Mouse (Mus musculus) B cell, adult 62 days (primary cell): ENCODE results near the gene Cdc123. TPM values are rescaled to one million over a fixed set of nuclear protein-coding genes. Genes with fewer than 3 reads are reported as not detected.

Source experiments
- total RNA-seq: library from RNA; stranded (reverse); gene quantifications from 4 replicates; pipeline ENCODE4 v1.2.4, GENCODE M21; 2023

Gene Cdc123
- 80.0 to 107 TPM (median 88.6 TPM) in 4 replicates for total RNA-seq

GRCm38 (mm10) chr2:5844873-5845631 lies at the start of gene Cdc123, which contains the start of gene Nudt5:
TSS of gene Cdc123 (minus strand) at chr2:5845164.
TSS of gene Nudt5 (plus strand) at chr2:5845019.

DNA sequence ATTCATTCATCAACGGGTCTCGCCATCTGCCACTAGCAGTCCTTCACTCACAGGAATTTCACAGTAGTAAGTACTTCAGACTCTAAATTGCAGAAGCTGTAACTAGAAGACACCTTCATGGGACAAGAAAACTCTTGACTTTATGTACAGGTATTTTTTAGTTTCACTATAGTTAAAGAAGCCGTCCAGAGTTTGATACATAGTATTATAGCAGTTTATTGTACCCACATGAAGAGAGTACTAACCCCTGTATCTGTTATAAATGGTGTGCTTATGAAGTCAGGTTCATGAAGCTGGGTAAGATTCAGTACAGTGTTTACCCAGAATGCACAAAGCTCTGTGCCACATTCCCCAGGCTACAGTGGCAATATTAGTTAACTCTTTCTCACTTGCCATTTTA lies 17.9 kb upstream of the Cdc123 start, which contains the start of gene Gm13199:
Gene Gm13199 (minus strand): TSS at position 101 of the 400 bp plus-strand sequence.

Other genes with a start within 250 kb of the Cdc123 start
- 53.6 to 70.1 TPM (median 55.7 TPM) in 4 replicates for gene Camk1d, start 130.6 kb downstream of the Cdc123 start, total RNA-seq
- 24.5 to 30.3 TPM (median 28.6 TPM) in 4 replicates for gene Nudt5, start 145 bp downstream of the Cdc123 start, total RNA-seq
- gene Gm13199, start 17.8 kb upstream of the Cdc123 start, total RNA-seq = 0.83 to 3.2 TPM (median 2.6 TPM) in 4 replicates
- gene Sec61a2, start 50.3 kb upstream of the Cdc123 start, total RNA-seq = 25.6 to 36.6 TPM (median 31.1 TPM) in 4 replicates
- gene Dhtkd1, start 97.6 kb upstream of the Cdc123 start, total RNA-seq = 0.69 to 2.7 TPM (median 1.5 TPM) in 4 replicates
- 55.8 to 66.7 TPM (median 58.0 TPM) in 4 replicates for gene Upf2, start 106.3 kb upstream of the Cdc123 start, total RNA-seq